Mouse (Mus musculus): ENCODE data around the gene Pou5f2. TPM values are rescaled to one million over a fixed set of nuclear protein-coding genes. Genes with fewer than 3 reads are reported as not detected.
A peak's percentile ranks its signal among the peaks of the same experiment; 100 is the strongest.

The Pou5f2 gene
- 31.6 and 35.5 TPM in 2 replicates for polyA plus RNA-seq (2012; rRNA removed)

- Histone ChIP-seq H3K4me1 (ENCODE audit: control insufficient read depth, insufficient read depth, low read length) (peaks cover 17% of the 10 kb centered on the region), H3K4me3 (ENCODE audit: control insufficient read depth, low read depth, low read length) (peak within 1 kb of the TSS; percentile 91), H3K27ac (ENCODE audit: control insufficient read depth, insufficient read depth, low read depth, low read length) (peak within 1 kb of the TSS; percentile 92), H3K36me3 (ENCODE audit: control insufficient read depth, insufficient read depth, low read length) (no peaks in the 10 kb centered on the region), H3K27me3 (ENCODE audit: control insufficient read depth, insufficient read depth, low read length) (no peaks in the 10 kb centered on the region)
- TF ChIP-seq CTCF (IDR thresholded peaks at IDR 0.05; ENCODE audit: control insufficient read depth, insufficient read depth, insufficient replicate concordance, low read depth, low read length) (peak; percentile 61; the same call in 1 of the 2 replicates), POLR2A (IDR thresholded peaks at IDR 0.05; ENCODE audit: control insufficient read depth, low read depth, low read length) (peak; percentile 45; the same call in 1 of the 2 replicates)
Observed at GRCm38 (mm10) chr13:78024683-78025294, at the start of gene Pou5f2. Gene Pou5f2, plus strand, starts transcription at chr13:78024902.

- Histone ChIP-seq H3K36me3 (ENCODE audit: control insufficient read depth, insufficient read depth, low read length) (no peaks in the 10 kb centered on the region), H3K4me1 (ENCODE audit: control insufficient read depth, insufficient read depth, low read length) (no peaks in the 10 kb centered on the region), H3K27ac (ENCODE audit: control insufficient read depth, insufficient read depth, low read depth, low read length) (no peak overlapping the region), H3K4me3 (ENCODE audit: control insufficient read depth, low read depth, low read length) (no peak overlapping the region), H3K27me3 (ENCODE audit: control insufficient read depth, insufficient read depth, low read length) (no peaks in the 10 kb centered on the region)
- TF ChIP-seq CTCF (IDR thresholded peaks at IDR 0.05; ENCODE audit: control insufficient read depth, insufficient read depth, insufficient replicate concordance, low read depth, low read length) (no peak), POLR2A (IDR thresholded peaks at IDR 0.05; ENCODE audit: control insufficient read depth, low read depth, low read length) (no peak)
Observed at GRCm38 (mm10) chr13:77976248-77976647, 48.5 kb upstream of the Pou5f2 start.

- Histone ChIP-seq H3K4me3 (ENCODE audit: control insufficient read depth, low read depth, low read length) (no peak overlapping the region), H3K27ac (ENCODE audit: control insufficient read depth, insufficient read depth, low read depth, low read length) (no peak overlapping the region), H3K4me1 (ENCODE audit: control insufficient read depth, insufficient read depth, low read length) (no peaks in the 10 kb centered on the region), H3K27me3 (ENCODE audit: control insufficient read depth, insufficient read depth, low read length) (no peaks in the 10 kb centered on the region), H3K36me3 (ENCODE audit: control insufficient read depth, insufficient read depth, low read length) (no peaks in the 10 kb centered on the region)
- TF ChIP-seq POLR2A (IDR thresholded peaks at IDR 0.05; ENCODE audit: control insufficient read depth, low read depth, low read length) (no peak), CTCF (IDR thresholded peaks at IDR 0.05; ENCODE audit: control insufficient read depth, insufficient read depth, insufficient replicate concordance, low read depth, low read length) (no peak)
Observed at GRCm38 (mm10) chr13:77977121-77977520, 47.6 kb upstream of the Pou5f2 start.

GRCm38 (mm10) chr13:77982105-77982851 is 42.4 kb upstream of the Pou5f2 start:
- TF ChIP-seq CTCF (IDR thresholded peaks at IDR 0.05; ENCODE audit: control insufficient read depth, insufficient read depth, insufficient replicate concordance, low read depth, low read length) = no peak
- TF ChIP-seq POLR2A (IDR thresholded peaks at IDR 0.05; ENCODE audit: control insufficient read depth, low read depth, low read length) = no peak
- no peak overlapping the region for H3K27ac ChIP-seq (ENCODE audit: control insufficient read depth, insufficient read depth, low read depth, low read length)
- no peaks in the 10 kb centered on the region for H3K4me1 ChIP-seq (ENCODE audit: control insufficient read depth, insufficient read depth, low read length)
- no peaks in the 10 kb centered on the region for H3K27me3 ChIP-seq (ENCODE audit: control insufficient read depth, insufficient read depth, low read length)
- no peaks in the 10 kb centered on the region for H3K36me3 ChIP-seq (ENCODE audit: control insufficient read depth, insufficient read depth, low read length)
- no peak overlapping the region for H3K4me3 ChIP-seq (ENCODE audit: control insufficient read depth, low read depth, low read length)

GRCm38 (mm10) chr13:77982852-77983202 is 41.9 kb upstream of the Pou5f2 start:
- no peak overlapping the region for H3K4me3 ChIP-seq (ENCODE audit: control insufficient read depth, low read depth, low read length)
- no peak overlapping the region for H3K27ac ChIP-seq (ENCODE audit: control insufficient read depth, insufficient read depth, low read depth, low read length)
- TF ChIP-seq CTCF (IDR thresholded peaks at IDR 0.05; ENCODE audit: control insufficient read depth, insufficient read depth, insufficient replicate concordance, low read depth, low read length) (no peak), POLR2A (IDR thresholded peaks at IDR 0.05; ENCODE audit: control insufficient read depth, low read depth, low read length) (no peak)
- H3K27me3 ChIP-seq (ENCODE audit: control insufficient read depth, insufficient read depth, low read length) = no peaks in the 10 kb centered on the region
- no peaks in the 10 kb centered on the region for H3K36me3 ChIP-seq (ENCODE audit: control insufficient read depth, insufficient read depth, low read length)
- H3K4me1 ChIP-seq (ENCODE audit: control insufficient read depth, insufficient read depth, low read length) = no peaks in the 10 kb centered on the region

- H3K4me3 ChIP-seq (ENCODE audit: control insufficient read depth, low read depth, low read length) = no peak overlapping the region
- TF ChIP-seq POLR2A (IDR thresholded peaks at IDR 0.05; ENCODE audit: control insufficient read depth, low read depth, low read length) = no peak
- TF ChIP-seq CTCF (IDR thresholded peaks at IDR 0.05; ENCODE audit: control insufficient read depth, insufficient read depth, insufficient replicate concordance, low read depth, low read length) = no peak
- no peaks in the 10 kb centered on the region for H3K36me3 ChIP-seq (ENCODE audit: control insufficient read depth, insufficient read depth, low read length)
- no peaks in the 10 kb centered on the region for H3K27me3 ChIP-seq (ENCODE audit: control insufficient read depth, insufficient read depth, low read length)
- H3K27ac ChIP-seq (ENCODE audit: control insufficient read depth, insufficient read depth, low read depth, low read length) = no peak overlapping the region
- H3K4me1 ChIP-seq (ENCODE audit: control insufficient read depth, insufficient read depth, low read length) = no peaks in the 10 kb centered on the region
Observed at GRCm38 (mm10) chr13:77991189-77991886, 33.4 kb upstream of the Pou5f2 start.

- Histone ChIP-seq H3K4me1 (ENCODE audit: control insufficient read depth, insufficient read depth, low read length) (no peaks in the 10 kb centered on the region), H3K27me3 (ENCODE audit: control insufficient read depth, insufficient read depth, low read length) (no peaks in the 10 kb centered on the region), H3K4me3 (ENCODE audit: control insufficient read depth, low read depth, low read length) (no peak overlapping the region), H3K36me3 (ENCODE audit: control insufficient read depth, insufficient read depth, low read length) (no peaks in the 10 kb centered on the region), H3K27ac (ENCODE audit: control insufficient read depth, insufficient read depth, low read depth, low read length) (no peak overlapping the region)
- TF ChIP-seq CTCF (IDR thresholded peaks at IDR 0.05; ENCODE audit: control insufficient read depth, insufficient read depth, insufficient replicate concordance, low read depth, low read length) (no peak), POLR2A (IDR thresholded peaks at IDR 0.05; ENCODE audit: control insufficient read depth, low read depth, low read length) (no peak)
Observed at GRCm38 (mm10) chr13:78004649-78005048, 20.1 kb upstream of the Pou5f2 start.

Measured in testis, adult 2 months (tissue).